Mouse (Mus musculus) kidney, adult 2 months (tissue): ENCODE data around the gene Jag2.

Experiments used
- CTCF ChIP-seq: fragments of 200-500 bp; conservative IDR thresholded peaks from 2 replicates; pipeline ENCODE4 v1.5.1; 2011; ENCODE audit warnings: low read depth, mild to moderate bottlenecking, control low read depth, low read length, moderate library complexity, mixed read lengths; ENCODE audit not compliant: insufficient read depth, insufficient read length
- POLR2A ChIP-seq: fragments of 200-500 bp; IDR thresholded peaks from one replicate; pipeline ENCODE4 v1.6.1; 2011; ENCODE audit warnings: low read depth, low read length, control low read depth

GRCm38 (mm10) chr12:112959421-112959820 is 29.8 kb upstream of the Jag2 start:
- TF ChIP-seq POLR2A (no peak), CTCF (no peak)
